Mouse (Mus musculus): Measurements from ENCODE around the gene Tnip3. TPM values are rescaled to one million over a fixed set of nuclear protein-coding genes. Genes with fewer than 3 reads are reported as not detected.
A peak's percentile ranks its signal among the peaks of the same experiment; 100 is the strongest.

Gene Tnip3
- polyA plus RNA-seq, 1 experiment: 0.30 TPM

DNA sequence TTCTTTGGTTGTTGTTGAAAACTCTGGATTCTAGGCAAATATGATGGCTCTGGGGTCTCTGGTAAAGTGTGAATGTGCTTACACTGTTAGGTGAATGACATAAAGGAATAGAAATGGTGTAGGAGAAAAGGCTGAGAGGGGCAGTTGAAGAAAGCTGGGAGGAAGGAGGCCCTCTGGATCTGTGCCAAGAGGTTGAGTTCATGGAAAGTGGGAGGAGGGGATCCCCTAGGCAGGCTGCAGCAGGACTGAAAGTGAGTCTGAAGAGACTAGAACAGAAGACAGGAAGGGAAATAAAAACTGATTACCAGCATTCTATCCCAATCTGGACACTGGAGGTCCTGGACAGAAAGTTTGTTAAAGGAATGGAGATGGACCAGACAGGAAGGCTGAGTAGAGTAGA is 117.3 kb downstream of the Tnip3 start:
- no peak for DNase-seq (ENCODE audit: extremely low spot score in 1 of 2, low spot score in 1 of 2)

DNA sequence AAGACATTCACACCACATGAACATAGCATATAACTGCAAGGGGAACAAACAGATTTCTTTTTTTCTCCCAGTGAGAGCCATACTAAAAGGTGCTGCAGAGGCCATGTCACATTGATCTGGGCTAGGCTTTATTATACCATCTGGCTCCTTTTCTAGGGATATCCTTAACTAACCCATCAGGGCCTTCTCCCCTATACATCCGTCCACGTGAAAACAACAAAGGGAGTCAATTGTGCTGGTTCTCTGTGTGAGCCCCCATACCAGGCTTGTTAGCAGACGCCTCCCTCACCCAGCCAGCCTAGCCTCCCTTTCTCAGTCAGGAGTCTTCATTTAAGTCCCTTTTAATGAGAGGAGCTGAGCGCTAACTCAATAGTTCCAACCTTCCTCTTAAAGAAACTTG is 119.0 kb downstream of the Tnip3 start:
- peak in 1 of 2 experiments; percentile 10 for DNase-seq (ENCODE audit: extremely low spot score in 1 of 2, low spot score in 1 of 2)

DNA sequence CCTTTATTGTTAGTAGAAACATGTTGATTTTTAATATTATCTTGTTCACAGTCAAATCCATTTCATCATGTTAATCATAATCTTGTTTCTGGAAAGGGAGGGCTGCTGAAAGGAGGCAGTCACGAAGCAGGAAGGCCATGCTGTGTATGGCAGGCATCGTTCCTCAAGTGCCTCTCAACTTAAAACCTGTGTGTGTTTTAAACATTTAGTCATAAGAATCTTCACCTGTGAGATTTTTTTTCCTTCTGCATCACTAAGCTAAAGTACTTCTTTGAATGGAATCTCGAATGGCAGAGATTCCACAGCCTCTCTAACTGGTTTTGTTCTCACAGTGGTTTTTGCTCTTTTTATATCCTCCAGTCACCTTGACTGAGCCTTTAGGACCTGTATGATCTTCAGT is 121.3 kb downstream of the Tnip3 start:
- no peak for DNase-seq (ENCODE audit: extremely low spot score in 1 of 2, low spot score in 1 of 2)

DNA sequence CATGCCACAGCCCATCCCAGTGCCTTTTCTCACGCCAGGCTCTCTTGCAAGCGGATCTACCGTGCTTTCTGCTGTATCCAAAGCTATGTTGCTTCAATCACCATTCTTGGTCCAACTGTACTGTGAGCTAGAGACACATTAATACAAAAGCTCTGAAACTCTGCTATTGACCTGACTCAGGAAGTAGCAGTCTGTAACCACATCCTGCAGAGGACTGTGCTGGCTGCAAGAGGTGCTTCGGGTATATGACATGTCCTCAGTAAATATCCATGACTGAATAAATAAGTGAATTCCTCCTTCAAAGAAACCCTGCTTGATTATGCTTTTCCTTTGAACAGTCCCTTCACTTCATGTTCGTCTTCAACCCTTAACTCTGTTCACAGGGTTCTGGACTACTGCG is 122.6 kb downstream of the Tnip3 start:
- DNase-seq (ENCODE audit: extremely low spot score in 1 of 2, low spot score in 1 of 2): no peak

DNA sequence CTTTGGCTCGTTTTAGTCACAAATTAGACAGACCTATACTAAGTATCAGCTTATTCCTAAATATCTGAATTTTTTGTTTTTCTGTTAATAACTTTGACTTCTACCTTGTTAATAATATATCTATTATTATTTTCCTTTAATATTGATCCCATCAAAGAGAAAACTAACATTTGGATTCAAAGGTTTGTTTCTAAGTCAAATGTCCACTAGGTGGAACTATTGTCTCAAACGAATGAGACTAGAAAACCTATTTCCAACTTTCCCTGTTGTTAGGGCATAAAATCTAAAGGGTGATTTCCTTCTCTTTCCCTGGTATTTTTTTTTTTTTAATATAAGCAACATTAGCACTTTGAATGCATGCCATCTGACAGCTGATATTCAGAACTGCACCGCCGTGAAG is 126.3 kb downstream of the Tnip3 start:
- DNase-seq (ENCODE audit: extremely low spot score in 1 of 2, low spot score in 1 of 2): peak in 1 of 2 experiments; percentile 60

DNA sequence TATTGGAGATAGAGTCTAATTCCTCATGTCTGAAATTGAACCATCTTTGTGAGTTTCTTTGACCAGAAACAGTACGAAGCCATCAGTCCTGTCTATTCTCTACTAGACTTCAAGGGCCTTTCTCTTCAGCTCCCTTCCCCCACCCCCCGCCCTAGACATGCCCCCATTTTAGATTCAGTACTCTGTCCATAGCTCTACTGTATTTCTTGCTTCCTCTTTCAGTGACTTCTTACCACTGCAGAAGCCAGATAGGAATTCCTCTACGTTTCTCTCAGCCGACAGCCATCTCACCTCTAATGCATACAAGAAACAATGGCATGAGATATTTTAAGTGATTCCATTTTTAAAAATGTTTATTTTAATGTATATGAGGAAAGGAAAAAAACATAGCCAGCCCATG is 136.2 kb downstream of the Tnip3 start:
- no peak for DNase-seq (ENCODE audit: extremely low spot score in 1 of 2, low spot score in 1 of 2)

DNA sequence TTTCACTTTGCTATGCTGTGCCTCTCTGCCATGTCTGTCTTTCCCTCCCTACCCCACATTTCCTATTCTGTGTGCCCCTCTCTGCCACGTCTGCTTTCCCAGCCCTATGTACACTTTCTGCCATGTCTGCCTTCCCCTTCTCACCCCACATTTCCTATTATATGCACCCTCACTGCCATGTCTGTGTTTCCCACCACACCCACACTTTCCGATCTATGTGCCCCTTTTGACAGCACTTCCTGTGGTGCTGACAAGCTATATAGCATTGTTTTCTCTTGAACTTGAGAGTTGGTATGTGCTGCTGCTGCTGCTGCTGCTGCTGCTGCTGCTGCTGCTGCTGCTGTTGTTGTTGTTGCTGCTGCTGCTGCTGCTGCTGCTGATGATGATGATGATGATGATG is 136.9 kb downstream of the Tnip3 start:
- no peak for DNase-seq (ENCODE audit: extremely low spot score in 1 of 2, low spot score in 1 of 2)

DNA sequence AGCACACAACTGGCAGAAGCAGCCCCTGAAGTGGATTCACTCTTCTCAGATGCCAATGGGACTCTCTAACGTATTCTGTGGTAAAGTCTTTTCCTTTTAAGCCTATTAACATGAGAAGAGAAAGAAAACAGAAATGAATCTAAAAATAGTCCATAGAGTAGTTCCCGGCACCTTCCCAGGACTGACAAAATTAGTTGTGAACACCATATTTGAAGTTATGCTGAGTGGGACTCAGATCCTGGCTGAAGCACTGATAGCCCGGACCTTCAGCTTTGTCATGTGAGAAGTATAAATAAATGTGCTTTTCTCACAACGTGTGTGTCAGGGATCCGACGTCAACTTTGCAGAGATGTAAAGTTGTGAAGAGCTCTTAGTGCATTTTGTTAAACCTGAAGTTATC is 138.9 kb downstream of the Tnip3 start:
- DNase-seq (ENCODE audit: extremely low spot score in 1 of 2, low spot score in 1 of 2): no peak

DNA sequence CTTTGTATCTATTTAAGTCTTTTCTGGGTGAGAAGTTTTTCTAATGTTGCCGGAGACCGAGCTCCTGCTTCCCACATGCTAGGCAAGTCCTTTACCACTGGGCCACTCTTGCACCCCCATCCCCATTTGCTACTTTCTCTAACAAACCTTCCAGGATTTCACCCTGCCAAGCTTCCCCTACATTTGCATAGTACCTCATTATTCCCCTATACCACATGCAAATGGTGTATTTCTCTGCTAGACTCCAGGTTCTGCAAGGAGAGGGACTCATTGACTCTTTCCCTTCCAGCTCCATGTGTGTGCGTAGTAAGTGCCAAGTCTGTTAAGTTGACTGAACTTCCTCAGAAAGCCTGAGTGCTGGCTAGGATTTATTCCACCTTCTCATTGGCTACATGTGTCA is 141.2 kb downstream of the Tnip3 start:
- no peak for DNase-seq (ENCODE audit: extremely low spot score in 1 of 2, low spot score in 1 of 2)

DNA sequence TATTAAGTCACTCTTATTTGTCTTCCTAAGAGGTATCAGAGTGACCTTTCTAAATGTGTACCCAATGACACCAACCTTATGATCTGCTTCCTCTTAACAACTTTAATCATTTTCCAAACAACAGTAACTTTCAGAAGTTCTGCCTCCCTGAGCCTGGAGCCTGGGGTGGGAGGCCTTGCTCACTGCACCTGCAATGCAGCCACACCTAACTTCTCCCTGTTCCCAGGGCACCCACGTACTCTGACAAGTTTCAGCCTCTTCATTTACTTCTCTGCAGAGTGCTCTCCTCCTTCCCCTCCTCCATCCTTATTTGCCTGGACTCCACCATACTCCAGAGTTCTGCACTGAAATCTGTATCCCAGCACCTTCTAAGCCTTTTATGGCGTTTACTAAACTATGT is 144.9 kb downstream of the Tnip3 start:
- no peak for DNase-seq (ENCODE audit: extremely low spot score in 1 of 2, low spot score in 1 of 2)

DNA sequence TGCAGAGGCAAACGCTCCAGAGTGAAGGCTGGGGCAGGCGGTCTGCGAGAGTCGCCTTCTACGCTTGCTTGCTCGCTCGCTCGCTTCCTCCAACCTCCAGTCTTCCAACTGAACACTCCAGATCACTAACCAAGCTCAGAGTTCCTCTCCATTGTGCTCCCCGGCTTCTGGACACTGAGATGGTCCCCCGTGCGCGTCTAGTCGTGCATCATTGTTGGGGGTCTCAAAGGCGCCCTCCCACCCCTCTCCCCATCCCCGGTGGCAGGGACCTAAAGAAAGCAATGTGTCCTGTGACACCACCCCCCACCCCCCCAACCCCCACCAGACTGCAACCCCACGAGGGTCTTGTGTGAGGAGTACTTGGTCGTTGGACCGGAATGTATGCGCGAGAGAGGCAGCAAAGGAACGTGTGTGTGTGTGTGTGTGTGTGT is 145.9 kb downstream of the Tnip3 start:
- DNase-seq (ENCODE audit: extremely low spot score in 1 of 2, low spot score in 1 of 2): no peak

DNA sequence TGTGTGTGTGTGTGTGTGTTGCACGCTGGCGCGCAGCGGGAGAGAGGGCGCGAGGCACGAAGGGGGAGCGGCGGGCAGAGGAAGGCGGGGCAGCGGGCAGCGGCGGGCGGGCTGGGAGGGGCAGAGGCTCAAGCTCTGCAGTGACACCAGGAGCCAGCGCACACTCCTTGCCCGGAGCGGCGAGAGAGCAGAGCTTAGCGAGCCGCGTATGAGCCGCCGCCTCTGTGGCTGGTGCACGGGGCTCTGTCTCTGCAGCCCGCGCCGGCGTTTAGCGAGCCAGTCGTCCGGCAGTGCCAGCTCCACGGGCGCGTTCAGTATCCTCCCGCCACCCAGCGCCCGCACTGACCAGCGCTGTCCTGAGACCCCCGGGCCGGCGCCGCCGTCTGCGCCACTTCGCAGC is 146.3 kb downstream of the Tnip3 start, which contains the start of gene Ndnf:
Gene Ndnf (plus strand): TSS at position 140 of the 400 bp plus-strand sequence.
- DNase-seq (ENCODE audit: extremely low spot score in 1 of 2, low spot score in 1 of 2): peak in 1 of 2 experiments; percentile 18

DNA sequence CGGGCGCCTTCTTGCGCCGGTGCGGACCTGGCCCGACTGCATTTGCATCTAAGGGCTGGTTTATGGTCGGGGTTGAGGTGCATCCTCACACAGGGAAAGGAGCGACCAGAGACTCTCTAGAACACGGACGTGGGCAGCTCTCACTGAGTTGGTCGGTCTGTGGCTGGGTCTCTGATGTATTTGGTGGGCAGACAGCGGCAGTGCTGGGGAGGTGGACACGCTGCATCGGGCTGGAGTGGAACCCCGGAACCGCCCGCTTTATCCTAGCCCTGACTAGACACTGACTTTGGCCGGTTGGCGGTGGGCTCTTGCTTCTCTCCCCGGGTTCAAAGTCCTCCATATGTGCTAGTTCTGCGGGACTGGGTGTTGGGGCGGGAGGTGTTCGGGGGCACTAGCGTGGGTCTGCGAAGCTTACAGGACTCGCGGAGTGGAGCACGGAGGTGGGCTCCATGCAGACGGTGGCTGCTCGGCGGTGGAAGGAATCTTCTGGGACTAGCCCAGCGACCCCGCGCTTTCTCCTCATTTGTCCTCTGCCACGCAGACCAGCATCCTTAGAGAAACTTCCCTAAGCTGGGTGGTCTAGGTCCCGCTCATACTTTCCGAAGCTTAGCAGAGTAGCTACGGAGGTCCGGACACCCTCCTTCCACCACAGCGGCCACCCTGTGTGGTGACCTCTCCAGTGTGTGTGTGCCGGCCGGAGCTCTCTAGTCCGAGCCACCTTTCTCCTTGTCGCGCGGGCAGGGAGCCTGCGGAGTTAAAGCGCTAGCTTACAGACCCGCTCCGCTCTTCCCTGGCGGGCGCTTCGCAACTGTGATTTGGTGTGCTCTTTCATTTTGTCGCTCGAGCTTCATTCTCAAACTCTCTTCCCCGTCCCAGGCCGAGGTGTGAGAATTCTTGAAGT is 147.3 kb downstream of the Tnip3 start:
- no peak for DNase-seq (ENCODE audit: extremely low spot score in 1 of 2, low spot score in 1 of 2)

Other genes starting within 250 kb of the Tnip3 start
- 0.12 and 0.32 TPM in 2 replicates for gene C130060K24Rik, start 144.2 kb upstream of the Tnip3 start, polyA plus RNA-seq (2012; rRNA removed)
- 24.0 and 25.8 TPM in 2 replicates for gene Ndnf, start 146.3 kb downstream of the Tnip3 start, polyA plus RNA-seq (2012; rRNA removed)

Measured in frontal cortex, adult 2 months (tissue).